Mouse (Mus musculus): ENCODE measurements at regions not wholly inside any gene's neighbourhood (a gene's known extent, or its start where the extent isn't known, plus 50 kb on each side); places are given as distances from the start of the nearest gene placed in this dataset.

GRCm38 (mm10) chr14:105783428-105783827 is 113.2 kb downstream of the Spry2 start:
- peaks cover 12% of the 10 kb centered on the region for H3K9me3 ChIP-seq (replicated peaks; ENCODE audit: low read length)
- no peak overlapping the region for H3K4me3 ChIP-seq (replicated peaks in 1 of 3; ENCODE audit: low read depth in 2 of 3, low read length in 2 of 3, poor library complexity in 1 of 3)
- H3K79me2 ChIP-seq (replicated peaks; ENCODE audit: control insufficient read depth, extremely low read depth, insufficient read depth, poor library complexity, severe bottlenecking) = no peaks in the 10 kb centered on the region
- H3K4me2 ChIP-seq (ENCODE audit: insufficient read depth, low read depth, poor library complexity, severe bottlenecking) = no peak overlapping the region
- no peak overlapping the region for H3K27ac ChIP-seq (ENCODE audit: insufficient read depth, low read depth)
- no peaks in the 10 kb centered on the region for H3K4me1 ChIP-seq (ENCODE audit: control insufficient read depth in 1 of 2, insufficient read depth in 2 of 2)
- in situ Hi-C loops (cut with MboI; ENCODE audit: low pct_ligation_motif_present, low pct_unique_long_range_greater_than_20kb, low sequenced_read_pairs) = no loop called here
- no peak overlapping the region for H3K9ac ChIP-seq (ENCODE audit: insufficient read depth, low read depth)
- no peaks in the 10 kb centered on the region for H3K36me3 ChIP-seq (replicated peaks in 1 of 2; ENCODE audit: control insufficient read depth in 1 of 2, insufficient read depth in 1 of 2, low read length in 1 of 2)
- no peak for TF ChIP-seq MAFK (IDR thresholded peaks at IDR 0.05; ENCODE audit: insufficient replicate concordance, low read length)
- no peak for TF ChIP-seq EP300 (IDR thresholded peaks at IDR 0.05; ENCODE audit: low read length)
- TF ChIP-seq GABPA (IDR thresholded peaks at IDR 0.05; ENCODE audit: insufficient replicate concordance, low read depth, low read length) = no peak
- TF ChIP-seq MAX (IDR thresholded peaks at IDR 0.05; ENCODE audit: low read length) = no peak
- no peak for TF ChIP-seq NRF1 (IDR thresholded peaks at IDR 0.05; ENCODE audit: low read depth, low read length)
- no peak for TF ChIP-seq POLR2A (IDR thresholded peaks at IDR 0.05; ENCODE audit: low read depth, low read length)
- no peak for TF ChIP-seq SIN3A (IDR thresholded peaks at IDR 0.05; ENCODE audit: low read length)
- no peak for TF ChIP-seq UBTF (IDR thresholded peaks at IDR 0.05; ENCODE audit: low read depth, low read length)
- dilution Hi-C loops (cut with MboI; ENCODE audit: extremely low pct_ligation_motif_present, extremely low pct_unique_long_range_greater_than_20kb, low sequenced_read_pairs) = no loop called here
- H3K27me3 ChIP-seq (replicated peaks) = no peaks in the 10 kb centered on the region
- DNase-seq (ENCODE audit: extremely low read depth) = peak; percentile 37

- H3K36me3 ChIP-seq (replicated peaks in 1 of 2; ENCODE audit: control insufficient read depth in 1 of 2, insufficient read depth in 1 of 2, low read length in 1 of 2) = no peaks in the 10 kb centered on the region
- H3K4me2 ChIP-seq (ENCODE audit: insufficient read depth, low read depth, poor library complexity, severe bottlenecking) = no peak overlapping the region
- no peaks in the 10 kb centered on the region for H3K79me2 ChIP-seq (replicated peaks; ENCODE audit: control insufficient read depth, extremely low read depth, insufficient read depth, poor library complexity, severe bottlenecking)
- no peaks in the 10 kb centered on the region for H3K27me3 ChIP-seq (replicated peaks)
- H3K4me1 ChIP-seq (ENCODE audit: control insufficient read depth in 1 of 2, insufficient read depth in 2 of 2) = no peaks in the 10 kb centered on the region
- no peak for DNase-seq (ENCODE audit: extremely low read depth)
- no peak for TF ChIP-seq ELF1 (IDR thresholded peaks at IDR 0.05; ENCODE audit: low read depth, low read length)
- TF ChIP-seq USF2 (conservative IDR thresholded peaks at IDR 0.05; ENCODE audit: low read depth, low read length) = no peak
- no peak for TF ChIP-seq UBTF (IDR thresholded peaks at IDR 0.05; ENCODE audit: low read depth, low read length)
- no peak for TF ChIP-seq TCF12 (IDR thresholded peaks at IDR 0.05; ENCODE audit: low read depth, low read length)
- no peak for TF ChIP-seq POLR2A (IDR thresholded peaks at IDR 0.05; ENCODE audit: low read depth, low read length)
- no peak for TF ChIP-seq RCOR1 (conservative IDR thresholded peaks at IDR 0.05; ENCODE audit: low read depth, low read length)
- no peak for TF ChIP-seq RAD21 (IDR thresholded peaks at IDR 0.05; ENCODE audit: low read depth, low read length)
- TF ChIP-seq IRF4 (IDR thresholded peaks at IDR 0.05; ENCODE audit: low read depth, low read length) = no peak
- TF ChIP-seq USF1 (IDR thresholded peaks at IDR 0.05; ENCODE audit: low read depth, low read length) = no peak
- TF ChIP-seq KAT2A (IDR thresholded peaks at IDR 0.05; ENCODE audit: insufficient replicate concordance, low read length) = no peak
- TF ChIP-seq E2F4 (IDR thresholded peaks at IDR 0.05; ENCODE audit: insufficient replicate concordance, low read depth, low read length) = no peak
- TF ChIP-seq HCFC1 (IDR thresholded peaks at IDR 0.05; ENCODE audit: low read depth, low read length) = no peak
- TF ChIP-seq MYC (IDR thresholded peaks at IDR 0.05; ENCODE audit: low read depth, low read length) = no peak
- dilution Hi-C loops (cut with MboI; ENCODE audit: extremely low pct_ligation_motif_present, extremely low pct_unique_long_range_greater_than_20kb, low sequenced_read_pairs) = no loop called here
- H3K27ac ChIP-seq (ENCODE audit: insufficient read depth, low read depth) = no peak overlapping the region
- H3K4me3 ChIP-seq (replicated peaks in 1 of 3; ENCODE audit: low read depth in 2 of 3, low read length in 2 of 3, poor library complexity in 1 of 3) = no peak overlapping the region
- H3K9me3 ChIP-seq (replicated peaks; ENCODE audit: low read length) = peaks cover 4% of the 10 kb centered on the region
- in situ Hi-C loops (cut with MboI; ENCODE audit: low pct_ligation_motif_present, low pct_unique_long_range_greater_than_20kb, low sequenced_read_pairs) = no loop called here
- no peak overlapping the region for H3K9ac ChIP-seq (ENCODE audit: insufficient read depth, low read depth)
Observed at GRCm38 (mm10) chr14:105779760-105780159, 116.9 kb downstream of the Spry2 start.

Measured in CH12.LX (cell line).